Mouse (Mus musculus): ENCODE results near the gene Vti1b. TPM values are rescaled to one million over a fixed set of nuclear protein-coding genes. Genes with fewer than 3 reads are reported as not detected.
A peak's percentile ranks its signal among the peaks of the same experiment; 100 is the strongest.

Gene Vti1b
- polyA plus RNA-seq, 1 experiment, result 85.5 TPM

DNA sequence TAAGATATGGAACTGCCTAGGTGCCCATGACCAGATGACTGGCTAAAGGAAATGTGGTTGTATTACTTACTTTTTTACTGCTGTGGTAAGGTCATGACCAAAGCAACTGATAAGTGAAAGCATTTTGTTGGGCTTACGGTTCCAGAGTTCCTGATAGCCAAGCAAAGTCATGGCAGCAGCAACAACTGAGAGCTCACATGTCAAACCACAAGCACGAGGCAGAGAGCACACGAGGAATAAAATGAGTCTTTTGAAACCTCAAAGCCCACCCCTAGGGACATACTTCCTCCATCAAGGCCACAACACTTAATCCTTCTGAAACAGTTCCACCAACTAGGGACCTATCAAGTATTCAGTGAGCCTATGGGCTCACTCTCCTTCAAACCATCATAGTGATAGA, 29.4 kb upstream of the Vti1b start:
- no peak for TF ChIP-seq TCF3 (IDR thresholded peaks at IDR 0.05; ENCODE audit: insufficient read length, low read depth)
- TF ChIP-seq TCF12 (IDR thresholded peaks at IDR 0.05; ENCODE audit: insufficient read depth, poor library complexity, severe bottlenecking), result no peak
- TF ChIP-seq MYOD1 (IDR thresholded peaks at IDR 0.05; ENCODE audit: control insufficient read depth in 1 of 3, insufficient read length in 2 of 3, low read depth in 2 of 3), result no peak
- TF ChIP-seq REST (IDR thresholded peaks at IDR 0.05; ENCODE audit: insufficient read depth, insufficient read length), result no peak
- TF ChIP-seq E2F4 (IDR thresholded peaks at IDR 0.05; ENCODE audit: insufficient read depth), result no peak
- H3K4me2 ChIP-seq (ENCODE audit: low read depth), result no peak overlapping the region
- no peaks in the 10 kb centered on the region for H3K36me3 ChIP-seq (ENCODE audit: control insufficient read depth, insufficient read depth)
- no peaks in the 10 kb centered on the region for H3K27me3 ChIP-seq (ENCODE audit: control insufficient read depth, insufficient read depth, insufficient read length)
- no peak overlapping the region for H3ac ChIP-seq (ENCODE audit: control insufficient read depth, insufficient read length)
- H3K79me2 ChIP-seq (ENCODE audit: control insufficient read depth, insufficient read depth), result no peaks in the 10 kb centered on the region
- H3K4me3 ChIP-seq, result no peak overlapping the region

DNA sequence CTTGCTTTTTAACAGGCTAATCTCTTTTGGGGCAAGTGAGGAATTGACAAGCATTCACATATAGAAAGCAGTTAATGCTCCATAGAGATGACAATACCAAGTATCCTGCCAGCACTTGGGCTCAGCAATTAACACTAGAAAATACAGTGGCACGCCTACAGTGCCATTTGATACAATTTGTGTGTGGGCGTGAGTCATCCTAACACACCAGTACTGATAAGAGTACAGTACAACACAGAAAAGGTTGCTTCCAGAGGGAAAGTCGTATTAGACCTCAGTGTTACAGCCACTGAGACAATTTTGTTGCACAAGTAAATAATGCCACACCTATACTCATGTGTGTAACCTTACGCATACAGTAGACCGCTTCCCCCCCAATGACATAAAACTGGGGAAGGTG, 24.6 kb upstream of the Vti1b start:
- no peaks in the 10 kb centered on the region for H3K79me2 ChIP-seq (ENCODE audit: control insufficient read depth, insufficient read depth)
- H3K4me3 ChIP-seq, result no peak overlapping the region
- TF ChIP-seq TCF3 (IDR thresholded peaks at IDR 0.05; ENCODE audit: insufficient read length, low read depth) (no peak), MYOD1 (IDR thresholded peaks at IDR 0.05; ENCODE audit: control insufficient read depth in 1 of 3, insufficient read length in 2 of 3, low read depth in 2 of 3) (no peak), POLR2A (IDR thresholded peaks at IDR 0.05; ENCODE audit: insufficient read length, low read depth) (no peak), MAX (IDR thresholded peaks at IDR 0.05; ENCODE audit: low read depth) (no peak)
- no peaks in the 10 kb centered on the region for H3K36me3 ChIP-seq (ENCODE audit: control insufficient read depth, insufficient read depth)
- H3K4me2 ChIP-seq (ENCODE audit: low read depth), result no peak overlapping the region
- no peak overlapping the region for H3ac ChIP-seq (ENCODE audit: control insufficient read depth, insufficient read length)
- H3K27me3 ChIP-seq (ENCODE audit: control insufficient read depth, insufficient read depth, insufficient read length), result no peaks in the 10 kb centered on the region

DNA sequence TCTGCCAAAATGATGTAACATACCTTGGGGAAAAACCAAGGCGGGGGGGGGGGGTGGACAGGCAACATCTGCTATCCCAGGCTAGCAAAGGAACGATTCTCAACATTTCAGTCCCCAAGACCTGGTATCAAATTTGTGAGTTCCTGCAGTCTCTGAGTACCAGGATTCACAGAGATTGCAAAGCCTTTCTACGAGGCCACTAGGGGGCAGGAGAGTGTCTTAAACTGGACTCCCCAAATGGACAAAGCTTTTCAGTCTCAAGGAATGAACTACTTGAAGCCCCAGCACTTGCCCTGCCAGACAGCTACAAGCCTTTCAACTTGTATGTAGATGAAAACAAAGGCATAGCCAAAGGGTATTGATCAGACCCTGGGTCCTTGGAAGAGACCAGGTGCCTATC, 21.0 kb upstream of the Vti1b start:
- Histone ChIP-seq H3K4me3 (no peak overlapping the region), H3K27me3 (ENCODE audit: control insufficient read depth, insufficient read depth, insufficient read length) (no peaks in the 10 kb centered on the region), H3K36me3 (ENCODE audit: control insufficient read depth, insufficient read depth) (no peaks in the 10 kb centered on the region), H3ac (ENCODE audit: control insufficient read depth, insufficient read length) (no peak overlapping the region), H3K4me2 (ENCODE audit: low read depth) (no peak overlapping the region), H3K79me2 (ENCODE audit: control insufficient read depth, insufficient read depth) (peaks cover 25% of the 10 kb centered on the region)
- TF ChIP-seq REST (IDR thresholded peaks at IDR 0.05; ENCODE audit: insufficient read depth, insufficient read length), result no peak
- TF ChIP-seq CEBPB (IDR thresholded peaks at IDR 0.05; ENCODE audit: insufficient read depth, poor library complexity, severe bottlenecking), result no peak
- TF ChIP-seq USF1 (IDR thresholded peaks at IDR 0.05; ENCODE audit: low read depth), result no peak
- no peak for TF ChIP-seq MAX (IDR thresholded peaks at IDR 0.05; ENCODE audit: low read depth)
- TF ChIP-seq E2F4 (IDR thresholded peaks at IDR 0.05; ENCODE audit: insufficient read depth), result no peak
- no peak for TF ChIP-seq TCF3 (IDR thresholded peaks at IDR 0.05; ENCODE audit: insufficient read length, low read depth)
- no peak for TF ChIP-seq POLR2A (IDR thresholded peaks at IDR 0.05; ENCODE audit: insufficient read length, low read depth)
- no peak for TF ChIP-seq TCF12 (IDR thresholded peaks at IDR 0.05; ENCODE audit: insufficient read depth, poor library complexity, severe bottlenecking)
- TF ChIP-seq MYOG (IDR thresholded peaks at IDR 0.05; ENCODE audit: control insufficient read depth in 1 of 3, insufficient read depth in 1 of 3, insufficient read length in 2 of 3, low read depth in 2 of 3), result no peak
- TF ChIP-seq MYOD1 (IDR thresholded peaks at IDR 0.05; ENCODE audit: control insufficient read depth in 1 of 3, insufficient read length in 2 of 3, low read depth in 2 of 3), result no peak
- TF ChIP-seq POLR2AphosphoS2 (IDR thresholded peaks at IDR 0.05; ENCODE audit: insufficient read length, low read depth), result no peak
- TF ChIP-seq SRF (IDR thresholded peaks at IDR 0.05; ENCODE audit: control insufficient read depth, insufficient read length, low read depth), result no peak

- peak within 1 kb of the TSS; percentile 63 for H3K4me3 ChIP-seq
- peaks cover 9% of the 10 kb centered on the region for H3K36me3 ChIP-seq (ENCODE audit: control insufficient read depth, insufficient read depth)
- H3K27me3 ChIP-seq (ENCODE audit: control insufficient read depth, insufficient read depth, insufficient read length), result no peaks in the 10 kb centered on the region
- peak within 1 kb of the TSS; percentile 38 for H3ac ChIP-seq (ENCODE audit: control insufficient read depth, insufficient read length)
- TF ChIP-seq MAX (IDR thresholded peaks at IDR 0.05; ENCODE audit: low read depth) (no peak), POLR2AphosphoS2 (IDR thresholded peaks at IDR 0.05; ENCODE audit: insufficient read length, low read depth) (no peak)
- peak within 1 kb of the TSS; percentile 85 for H3K4me2 ChIP-seq (ENCODE audit: low read depth)
- H3K79me2 ChIP-seq (ENCODE audit: control insufficient read depth, insufficient read depth), result peaks cover 28% of the 10 kb centered on the region
Observed at GRCm38 (mm10) chr12:79192193-79192592, 19.7 kb upstream of the Vti1b start, which contains the start of gene Rdh11. Gene Rdh11, minus strand, starts transcription at chr12:79192293.

- Histone ChIP-seq H3K36me3 (ENCODE audit: control insufficient read depth, insufficient read depth) (peaks cover 14% of the 10 kb centered on the region), H3K4me3 (peak overlapping the region; percentile 63), H3K27me3 (ENCODE audit: control insufficient read depth, insufficient read depth, insufficient read length) (no peaks in the 10 kb centered on the region), H3ac (ENCODE audit: control insufficient read depth, insufficient read length) (peak overlapping the region; percentile 38), H3K79me2 (ENCODE audit: control insufficient read depth, insufficient read depth) (peaks cover 28% of the 10 kb centered on the region), H3K4me2 (ENCODE audit: low read depth) (peak overlapping the region; percentile 85)
- peak; percentile 58 for TF ChIP-seq POLR2A (IDR thresholded peaks at IDR 0.05; ENCODE audit: insufficient read length, low read depth)
- TF ChIP-seq E2F4 (IDR thresholded peaks at IDR 0.05; ENCODE audit: insufficient read depth), result no peak
- TF ChIP-seq SRF (IDR thresholded peaks at IDR 0.05; ENCODE audit: control insufficient read depth, insufficient read length, low read depth), result no peak
- no peak for TF ChIP-seq USF1 (IDR thresholded peaks at IDR 0.05; ENCODE audit: low read depth)
- TF ChIP-seq TCF3 (IDR thresholded peaks at IDR 0.05; ENCODE audit: insufficient read length, low read depth), result no peak
- no peak for TF ChIP-seq MYOG (IDR thresholded peaks at IDR 0.05; ENCODE audit: control insufficient read depth in 1 of 3, insufficient read depth in 1 of 3, insufficient read length in 2 of 3, low read depth in 2 of 3)
- no peak for TF ChIP-seq CEBPB (IDR thresholded peaks at IDR 0.05; ENCODE audit: insufficient read depth, poor library complexity, severe bottlenecking)
- no peak for TF ChIP-seq MYOD1 (IDR thresholded peaks at IDR 0.05; ENCODE audit: control insufficient read depth in 1 of 3, insufficient read length in 2 of 3, low read depth in 2 of 3)
- no peak for TF ChIP-seq MAX (IDR thresholded peaks at IDR 0.05; ENCODE audit: low read depth)
- no peak for TF ChIP-seq REST (IDR thresholded peaks at IDR 0.05; ENCODE audit: insufficient read depth, insufficient read length)
- no peak for TF ChIP-seq TCF12 (IDR thresholded peaks at IDR 0.05; ENCODE audit: insufficient read depth, poor library complexity, severe bottlenecking)
- TF ChIP-seq POLR2AphosphoS2 (IDR thresholded peaks at IDR 0.05; ENCODE audit: insufficient read length, low read depth), result peak; percentile 46
Observed at GRCm38 (mm10) chr12:79191701-79192100, 19.2 kb upstream of the Vti1b start.
